Mouse (Mus musculus) cerebellum, postnatal 10 days (tissue): ENCODE data around the gene Jaml.
A peak's percentile ranks its signal among the peaks of the same experiment; 100 is the strongest.
"Not testable (repeated sequence)": the region's sequence is repeated elsewhere in the genome, so short reads cannot be mapped to it uniquely, and the experiment has no call there.

ENCODE experiments used
- DNase-seq, 2 experiments: peaks; one replicate each; pipeline ENCODE4 v3.0.0; 2021; ENCODE audit warnings: mixed read lengths in 2 of 2

Gene Jaml

GRCm38 (mm10) chr9:45079011-45079410 lies at the start of gene Jaml:
TSS of gene Jaml (plus strand) at chr9:45079183.
- no peak for DNase-seq

GRCm38 (mm10) chr9:45030341-45030740 lies 48.6 kb upstream of the Jaml start:
- no peak for DNase-seq

- no peak for DNase-seq
Observed at GRCm38 (mm10) chr9:45032261-45032660, 46.7 kb upstream of the Jaml start.

DNA sequence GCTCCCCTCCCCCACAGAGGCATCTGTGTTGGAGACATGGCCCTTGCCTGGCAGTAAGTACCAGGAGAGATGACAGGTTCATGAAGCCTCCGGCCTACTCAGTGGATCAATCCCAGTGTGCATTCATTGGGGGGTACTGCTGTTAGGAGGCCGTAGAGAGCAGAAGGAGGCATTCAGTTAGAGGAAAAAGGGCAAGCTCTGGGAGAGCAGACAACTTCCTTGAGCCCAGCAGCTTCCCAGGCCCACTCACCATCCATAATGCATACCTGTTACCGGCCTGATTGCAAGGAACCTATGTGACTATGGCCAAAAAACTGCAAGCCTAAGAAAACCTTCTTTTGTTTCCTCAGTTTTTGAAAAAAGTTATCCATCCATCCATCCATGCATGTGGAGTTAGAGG lies 44.5 kb upstream of the Jaml start:
- no peak for DNase-seq

GRCm38 (mm10) chr9:45037803-45038202 lies 41.2 kb upstream of the Jaml start:
- not testable (repeated sequence) for DNase-seq

GRCm38 (mm10) chr9:45039499-45039898 lies 39.5 kb upstream of the Jaml start, which contains the start of gene Mpzl2:
TSS of gene Mpzl2 (plus strand) at chr9:45039799.
- DNase-seq: no peak

DNA sequence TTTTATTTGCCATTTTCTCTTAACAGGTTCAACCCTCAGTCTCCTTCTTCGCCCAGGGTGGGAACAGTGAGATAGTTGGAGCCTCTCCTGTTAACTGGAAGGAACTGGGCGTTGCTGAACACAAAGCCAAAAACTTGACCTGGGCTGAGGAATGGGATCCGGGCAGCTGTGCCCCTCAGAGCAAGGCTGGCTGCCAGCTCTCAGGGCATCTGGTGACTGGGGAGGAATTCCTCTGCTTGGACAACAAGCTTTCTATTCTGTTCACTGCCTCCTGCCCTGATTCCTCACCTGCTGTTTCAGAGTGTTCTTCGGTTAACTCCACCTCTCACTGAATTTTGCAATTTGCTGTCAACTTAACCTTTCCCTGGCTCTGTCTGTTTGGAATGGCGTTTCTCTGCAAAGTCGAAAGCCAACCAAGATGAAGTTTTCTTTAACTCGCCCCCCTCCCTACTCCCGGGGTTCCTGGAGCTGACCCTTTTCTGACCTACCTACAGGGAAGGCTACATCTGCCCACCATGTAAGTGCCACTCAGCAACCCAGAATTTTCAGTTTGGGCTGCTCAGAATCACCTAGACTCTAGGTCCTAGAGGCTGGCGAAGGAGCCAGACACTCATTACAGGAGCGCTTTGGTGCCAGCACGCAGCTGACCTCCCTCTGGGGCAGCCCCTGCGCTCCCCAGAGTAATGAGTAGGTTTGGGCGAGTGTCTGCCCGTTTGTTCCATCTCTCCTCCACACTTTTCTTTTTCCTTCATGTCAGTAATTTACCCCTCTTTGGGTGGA lies 38.7 kb upstream of the Jaml start:
- DNase-seq: no peak

GRCm38 (mm10) chr9:45041131-45041838 lies 37.7 kb upstream of the Jaml start:
- no peak for DNase-seq

DNA sequence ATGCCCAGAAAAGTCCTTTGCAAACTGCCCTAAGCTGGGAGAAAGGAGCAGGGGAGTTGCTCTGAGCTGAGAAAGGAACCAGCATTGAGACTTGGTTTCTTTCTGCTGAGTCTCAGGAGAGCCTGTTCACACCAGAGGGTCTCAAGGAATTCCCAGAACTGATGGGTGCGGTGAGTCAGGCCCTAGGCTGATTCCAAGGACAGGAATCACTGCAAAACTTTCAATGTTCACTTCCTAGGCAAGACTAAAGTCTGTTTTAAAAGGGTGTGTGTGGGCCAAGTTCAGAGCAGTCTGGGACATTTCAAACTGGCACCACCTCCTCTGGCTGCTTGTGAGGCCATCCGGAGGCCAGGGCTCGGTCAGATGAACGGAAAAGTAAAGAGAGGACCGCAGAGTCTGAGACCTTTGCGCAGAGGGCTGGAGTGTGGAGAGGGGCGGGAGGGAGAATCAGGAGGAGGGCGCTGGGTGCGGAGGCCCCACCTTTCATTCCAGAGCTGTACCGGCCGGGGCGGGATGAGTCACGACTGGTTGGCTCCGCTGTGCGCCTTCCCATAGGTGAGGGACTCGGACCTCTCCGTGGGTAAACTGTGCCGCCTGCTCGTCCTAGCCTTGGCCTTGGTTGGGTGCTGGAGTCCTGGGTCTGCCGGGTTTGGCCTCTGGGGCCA lies 36.8 kb upstream of the Jaml start:
- DNase-seq: no peak

GRCm38 (mm10) chr9:45042947-45043346 lies 36.0 kb upstream of the Jaml start:
- DNase-seq: no peak

DNA sequence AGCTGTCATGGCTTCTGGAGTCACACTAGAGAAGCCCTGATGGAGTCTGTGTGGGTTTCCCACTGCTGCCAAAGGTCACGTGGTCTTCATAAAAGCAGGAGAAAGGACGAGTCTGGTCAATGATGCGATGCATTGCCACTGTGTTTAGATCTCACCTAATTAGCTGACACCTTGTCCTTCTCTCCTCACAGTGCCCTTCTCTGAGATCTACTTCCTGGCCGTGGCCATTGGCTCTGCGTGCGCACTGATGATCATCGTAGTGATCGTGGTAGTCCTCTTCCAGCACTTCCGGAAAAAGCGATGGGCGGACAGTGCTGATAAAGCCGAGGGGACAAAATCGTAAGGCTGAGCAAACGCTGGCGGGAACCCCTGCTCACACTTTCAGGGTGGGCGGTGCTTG lies 32.0 kb upstream of the Jaml start:
- DNase-seq: no peak

- DNase-seq: peak; percentile 21 to 56
Observed at GRCm38 (mm10) chr9:45048511-45048910, 30.5 kb upstream of the Jaml start.

- DNase-seq: no peak
Observed at GRCm38 (mm10) chr9:45049731-45050130, 29.3 kb upstream of the Jaml start.

GRCm38 (mm10) chr9:45050301-45050700 lies 28.7 kb upstream of the Jaml start:
- no peak for DNase-seq

DNA sequence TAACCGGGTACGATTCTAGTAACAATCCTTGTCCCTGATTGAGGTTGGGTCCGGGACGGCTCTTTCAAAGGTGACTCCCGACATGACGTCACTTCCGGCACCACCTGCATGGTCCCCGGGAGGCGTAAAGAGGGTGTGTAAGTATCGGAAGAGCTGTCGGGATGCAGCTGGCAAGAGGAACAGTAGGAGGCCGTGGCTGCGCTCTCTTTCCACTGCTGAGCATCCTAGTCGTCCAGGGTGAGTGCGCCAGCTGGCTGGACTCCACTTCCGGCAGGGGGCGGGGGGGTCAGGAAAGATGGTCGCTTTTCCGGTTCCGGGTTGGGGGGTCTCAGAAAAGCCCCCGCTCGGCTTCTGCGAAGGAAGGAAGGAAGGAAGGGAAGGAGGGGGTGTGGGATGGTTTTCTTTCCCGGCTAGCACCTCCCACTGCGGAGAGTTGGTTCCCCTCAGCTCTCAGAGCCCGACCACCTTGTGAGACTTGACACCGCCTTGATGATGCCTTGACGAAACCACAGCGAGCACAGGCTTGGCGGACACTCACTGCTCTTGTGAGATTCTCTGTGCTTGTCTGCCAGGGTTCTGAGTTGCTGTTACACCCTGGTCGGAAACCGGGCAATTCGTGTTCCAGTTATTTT lies 23.8 kb upstream of the Jaml start, which contains the start of gene Mpzl3:
Gene Mpzl3, plus strand, starts transcription at position 105 of the 632 bp plus-strand sequence.
- peak; percentile 96 to 97 for DNase-seq

- DNase-seq: no peak
Observed at GRCm38 (mm10) chr9:45058304-45058940, 20.6 kb upstream of the Jaml start.

DNA sequence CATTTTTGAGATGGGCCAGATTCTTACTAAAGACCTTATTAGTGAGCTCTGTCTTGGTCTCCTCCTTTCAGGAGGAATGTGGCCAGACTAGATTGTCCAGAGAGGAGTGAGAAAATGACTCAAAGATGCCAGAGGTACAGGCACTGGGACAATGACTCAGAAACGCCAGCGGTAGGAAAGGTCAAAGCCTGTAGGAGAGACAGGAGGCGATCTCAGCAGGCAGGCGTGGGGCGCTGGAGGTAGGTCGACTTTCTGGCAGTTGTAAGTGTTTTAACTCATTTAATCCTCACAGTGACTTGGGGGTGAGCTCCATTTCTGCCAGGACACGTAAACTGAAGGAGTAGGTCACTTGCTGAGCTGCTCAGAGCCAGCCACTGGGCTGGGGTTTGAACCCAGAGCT lies 18.8 kb upstream of the Jaml start:
- DNase-seq: no peak

- no peak for DNase-seq
Observed at GRCm38 (mm10) chr9:45062677-45063076, 16.3 kb upstream of the Jaml start.

- DNase-seq: no peak
Observed at GRCm38 (mm10) chr9:45064421-45064820, 14.6 kb upstream of the Jaml start.

GRCm38 (mm10) chr9:45066735-45067134 lies 12.2 kb upstream of the Jaml start:
- DNase-seq: no peak

DNA sequence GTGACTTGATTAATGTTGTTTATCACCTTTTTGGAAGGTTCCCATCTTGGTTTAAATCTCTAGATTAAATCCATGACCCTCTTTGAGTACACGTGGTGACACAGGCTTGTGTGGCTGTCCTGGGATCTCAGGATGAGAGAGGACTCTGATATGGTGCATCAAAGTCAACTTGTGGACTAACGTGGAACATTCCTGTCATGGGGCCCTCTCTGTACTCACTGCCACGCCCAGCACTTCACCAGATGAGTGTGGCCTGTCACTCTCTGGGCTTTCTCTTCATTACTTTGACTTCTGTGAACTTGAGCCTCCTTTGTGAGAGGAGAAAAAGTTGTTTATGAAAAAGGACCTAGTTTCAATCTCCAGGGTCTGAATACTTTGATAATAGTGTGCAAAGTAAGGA lies 7.2 kb upstream of the Jaml start:
- no peak for DNase-seq

- DNase-seq: no peak
Observed at GRCm38 (mm10) chr9:45077859-45078258, 1.1 kb upstream of the Jaml start.

DNA sequence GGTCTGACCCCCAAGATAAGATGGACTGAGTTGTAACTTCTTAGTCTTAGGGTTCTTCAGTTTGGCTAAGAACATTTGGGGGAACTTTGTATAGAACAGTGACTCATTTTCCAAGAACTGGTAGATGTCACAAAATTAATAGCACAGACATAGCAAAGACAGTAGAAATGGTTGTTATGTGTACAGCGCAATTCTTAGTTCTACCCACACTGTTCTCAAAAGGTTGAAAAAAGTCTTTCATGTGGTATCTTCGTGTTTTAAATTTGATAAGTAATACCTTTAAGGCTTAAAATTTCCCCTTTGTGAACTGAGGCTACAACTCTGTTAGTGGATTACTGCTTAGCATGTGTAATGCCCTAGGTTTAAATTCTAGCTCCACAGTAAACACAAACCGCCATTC lies 4.1 kb downstream of the Jaml start:
- no peak for DNase-seq
